Mouse (Mus musculus) cerebellum, adult 2 months (tissue): ENCODE measurements around the gene E2f6. TPM values are rescaled to one million over a fixed set of nuclear protein-coding genes. Genes with fewer than 3 reads are reported as not detected.

Source experiments
- DNase-seq, 2 experiments: peaks; one replicate each; pipeline ENCODE4 v3.0.0; 2021
- H3K27ac ChIP-seq: fragments of 200-500 bp; 2 replicates; pipeline ENCODE4 v1.5.1; 2012; ENCODE audit warnings: low read length, control low read depth, inconsistent platforms; ENCODE audit not compliant: insufficient read depth
- H3K27me3 ChIP-seq: fragments of 200-500 bp; 2 replicates; pipeline ENCODE4 v1.6.1; 2012; ENCODE audit warnings: inconsistent platforms, mild to moderate bottlenecking, low read length, moderate library complexity; ENCODE audit not compliant: control insufficient read depth, insufficient read depth
- H3K4me1 ChIP-seq: fragments of 200-500 bp; 2 replicates; pipeline ENCODE4 v1.6.1; 2011; ENCODE audit warnings: low read length; ENCODE audit not compliant: control insufficient read depth, insufficient read depth
- H3K4me3 ChIP-seq: fragments of 200-500 bp; replicated peaks from 2 replicates; pipeline ENCODE3; 2011; ENCODE audit warnings: mild to moderate bottlenecking, low read depth, low read length, control low read depth; ENCODE audit not compliant: insufficient read depth
- CTCF ChIP-seq: fragments of 200-500 bp; IDR thresholded peaks from 2 replicates; pipeline ENCODE4 v1.5.1; 2011; ENCODE audit warnings: low read depth, mild to moderate bottlenecking, control low read depth, low read length, moderate library complexity, borderline replicate concordance; ENCODE audit not compliant: insufficient read depth
- POLR2A ChIP-seq: fragments of 200-500 bp; IDR thresholded peaks from 2 replicates; pipeline ENCODE4 v1.6.1; 2011; ENCODE audit warnings: low read length, control low read depth, borderline replicate concordance; ENCODE audit not compliant: insufficient read depth
- WGBS: fragments of 180-500 bp; shearing (Covaris S2); methylation state at CpG from one replicate; pipeline ENCODE4 v1.1.7; 2018; 5-methylcytosine and 5-hydroxymethylcytosine counted together
- polyA plus RNA-seq: library from polyadenylated mRNA; depleted of rRNA; stranded (reverse); fragments of >200 nt; gene quantifications from 2 replicates; pipeline ENCODE4 v1.2.3, GENCODE M21; 2012

The E2f6 gene
- polyA plus RNA-seq, 1 experiment = 62.2 TPM

GRCm38 (mm10) chr12:16865871-16866270, 55.1 kb downstream of the E2f6 start:
- Histone ChIP-seq H3K27ac (no peak overlapping the region), H3K4me3 (no peak overlapping the region), H3K4me1 (peaks cover 10% of the 10 kb centered on the region), H3K27me3 (no peaks in the 10 kb centered on the region)
- TF ChIP-seq CTCF = no peak
- no peak for TF ChIP-seq POLR2A
- 90% methylated on average over 3 of the region's 3 CpGs for whole genome bisulfite sequencing
- no peak for DNase-seq

DNA sequence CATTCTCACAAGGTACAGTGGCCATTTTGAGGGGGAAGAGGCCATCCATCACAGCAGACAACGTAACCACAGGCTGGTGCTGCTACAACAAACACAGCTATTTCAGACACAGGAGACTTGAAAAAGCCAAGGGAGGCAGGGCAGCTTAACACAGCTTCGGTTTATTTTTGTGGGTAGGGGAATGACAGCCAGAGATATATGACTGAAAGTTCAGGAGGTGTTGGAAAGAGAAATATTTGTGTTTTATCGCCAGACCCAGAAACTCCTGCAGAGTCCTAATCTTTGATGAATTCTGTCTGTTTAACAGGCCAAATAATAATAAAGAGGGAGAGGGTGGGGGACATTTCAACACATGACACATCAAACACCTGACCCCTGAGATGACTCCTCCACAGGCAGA, 55.7 kb downstream of the E2f6 start:
- DNase-seq = no peak
- H3K27me3 ChIP-seq = no peaks in the 10 kb centered on the region
- H3K4me3 ChIP-seq = no peak overlapping the region
- H3K27ac ChIP-seq = no peak overlapping the region
- H3K4me1 ChIP-seq = peaks cover 10% of the 10 kb centered on the region
- no peak for TF ChIP-seq CTCF
- TF ChIP-seq POLR2A = no peak
- 83% methylated on average over 3 of the region's 3 CpGs for WGBS

- peaks cover 10% of the 10 kb centered on the region for H3K4me1 ChIP-seq
- no peak overlapping the region for H3K27ac ChIP-seq
- no peak for DNase-seq
- TF ChIP-seq POLR2A = no peak
- no peak for TF ChIP-seq CTCF
- WGBS = 86% methylated on average over 7 of the region's 7 CpGs
- H3K4me3 ChIP-seq = no peak overlapping the region
- H3K27me3 ChIP-seq = no peaks in the 10 kb centered on the region
Measured at GRCm38 (mm10) chr12:16867306-16867705, 56.5 kb downstream of the E2f6 start.

DNA sequence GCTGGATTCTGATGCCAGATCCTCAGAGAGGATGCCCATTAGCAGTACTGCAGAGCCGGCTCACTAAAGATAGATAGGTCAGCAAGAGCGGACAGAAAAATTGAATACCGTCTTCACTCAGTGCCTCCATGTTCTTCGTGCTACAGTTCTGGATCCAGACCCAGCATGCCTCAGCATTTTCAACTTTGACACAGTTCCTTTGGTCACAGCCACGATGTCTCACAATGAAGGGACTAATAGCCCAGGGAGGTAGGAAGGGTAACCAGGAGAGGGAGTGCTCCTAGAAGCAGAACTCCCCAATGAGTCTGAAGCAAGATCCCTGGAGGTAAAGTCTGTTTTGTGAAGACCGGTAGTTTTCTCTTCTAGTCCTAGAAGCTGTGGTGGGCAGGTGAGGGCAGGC, 57.9 kb downstream of the E2f6 start:
- no peak overlapping the region for H3K4me3 ChIP-seq
- H3K4me1 ChIP-seq = peaks cover 14% of the 10 kb centered on the region
- no peak for DNase-seq
- WGBS = 90% methylated on average over 6 of the region's 6 CpGs
- H3K27me3 ChIP-seq = no peaks in the 10 kb centered on the region
- TF ChIP-seq CTCF = no peak
- no peak for TF ChIP-seq POLR2A
- H3K27ac ChIP-seq = no peak overlapping the region

DNA sequence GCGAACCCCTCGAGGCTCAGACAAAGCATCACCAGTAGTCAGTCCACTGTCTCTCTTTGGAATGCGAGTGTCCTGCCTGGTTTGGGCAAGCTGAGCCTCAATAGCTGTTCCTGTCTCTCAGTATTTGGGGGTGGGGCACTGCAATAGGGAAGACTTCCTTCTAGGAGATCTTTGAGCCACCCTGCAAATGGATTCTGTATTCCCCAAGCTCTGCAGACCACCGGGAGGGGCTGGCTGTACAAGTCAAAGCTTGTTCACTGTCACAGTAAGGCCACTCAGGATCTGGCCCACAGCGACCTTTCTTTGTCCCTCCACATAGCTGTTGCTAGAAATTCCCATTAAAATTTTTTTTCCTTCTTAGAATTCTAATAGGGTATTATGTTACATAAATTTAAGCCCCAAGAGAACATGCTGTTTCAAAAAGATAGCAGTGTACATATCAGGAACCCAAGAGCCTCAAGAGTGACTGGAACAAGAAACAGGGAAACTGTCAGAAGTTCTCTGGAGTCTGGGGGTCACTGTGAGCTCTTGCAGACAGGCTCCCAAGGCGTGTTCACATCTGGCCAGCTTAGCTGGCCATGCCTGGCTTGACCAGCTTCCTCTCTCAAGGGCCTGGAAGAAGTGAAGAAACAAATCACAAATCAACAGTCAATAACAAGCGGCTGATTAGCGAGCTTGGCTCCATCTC, 58.5 kb downstream of the E2f6 start:
- Histone ChIP-seq H3K27me3 (no peaks in the 10 kb centered on the region), H3K4me1 (peaks cover 18% of the 10 kb centered on the region), H3K27ac (no peak overlapping the region), H3K4me3 (no peak overlapping the region)
- no peak for DNase-seq
- no peak for TF ChIP-seq POLR2A
- no peak for TF ChIP-seq CTCF
- 90% methylated on average over 8 of the region's 8 CpGs for WGBS

GRCm38 (mm10) chr12:16869870-16870404, 59.2 kb downstream of the E2f6 start:
- TF ChIP-seq POLR2A = no peak
- no peak for TF ChIP-seq CTCF
- peak overlapping the region; percentile 10; the same call in 1 of the 2 replicates for H3K27ac ChIP-seq
- no peak overlapping the region for H3K4me3 ChIP-seq
- H3K27me3 ChIP-seq = no peaks in the 10 kb centered on the region
- H3K4me1 ChIP-seq = peaks cover 23% of the 10 kb centered on the region
- 35% methylated on average over 9 of the region's 9 CpGs for WGBS
- DNase-seq = no peak

GRCm38 (mm10) chr12:16870405-16871068, 59.8 kb downstream of the E2f6 start:
- WGBS = 61% methylated on average over 8 of the region's 8 CpGs

More at GRCm38 (mm10) chr12:16870405-16871068, 59.8 kb downstream of the E2f6 start:
- no peaks in the 10 kb centered on the region for H3K27me3 ChIP-seq
- peaks cover 23% of the 10 kb centered on the region for H3K4me1 ChIP-seq
- no peak overlapping the region for H3K4me3 ChIP-seq
- H3K27ac ChIP-seq = peak overlapping the region; percentile 10; the same call in 1 of the 2 replicates
- peak; percentile 75 to 84 for DNase-seq
- no peak for TF ChIP-seq CTCF
- TF ChIP-seq POLR2A = no peak
